Mouse (Mus musculus) liver, adult 2 months (tissue): ENCODE results near the gene Ppib. TPM values are rescaled to one million over a fixed set of nuclear protein-coding genes. Genes with fewer than 3 reads are reported as not detected.
A peak's percentile ranks its signal among the peaks of the same experiment; 100 is the strongest.

ENCODE experiments used
- DNase-seq: peaks from one replicate; pipeline ENCODE4 v3.0.0-alpha.2; 2011; ENCODE audit warnings: low read depth, low spot score; ENCODE audit errors: extremely low read depth
- H3K27ac ChIP-seq: fragments of 200-500 bp; replicated peaks from 2 replicates; pipeline ENCODE4 v1.5.1; 2012; ENCODE audit warnings: low read depth, mild to moderate bottlenecking, control low read depth, inconsistent platforms, low read length; ENCODE audit not compliant: insufficient read depth
- H3K27me3 ChIP-seq: fragments of 200-500 bp; 2 replicates; pipeline ENCODE4 v1.6.1; 2012; ENCODE audit warnings: mild to moderate bottlenecking, moderate library complexity, low read length, inconsistent platforms; ENCODE audit not compliant: control insufficient read depth, insufficient read depth
- H3K36me3 ChIP-seq: fragments of 200-500 bp; 2 replicates; pipeline ENCODE4 v1.6.1; 2012; ENCODE audit warnings: low read length, inconsistent platforms; ENCODE audit not compliant: control insufficient read depth, insufficient read depth
- H3K4me1 ChIP-seq: fragments of 200-500 bp; 2 replicates; pipeline ENCODE4 v1.6.1; 2011; ENCODE audit warnings: low read length; ENCODE audit not compliant: control insufficient read depth, insufficient read depth
- H3K4me3 ChIP-seq: fragments of 200-500 bp; 2 replicates; pipeline ENCODE4 v1.5.1; 2011; ENCODE audit warnings: low read depth, mild to moderate bottlenecking, control low read depth, low read length, moderate library complexity; ENCODE audit not compliant: insufficient read depth
- H3K79me2 ChIP-seq: fragments of 200-500 bp; 2 replicates; pipeline ENCODE4 v1.6.1; 2012; ENCODE audit warnings: inconsistent platforms, mild to moderate bottlenecking, low read length, moderate library complexity; ENCODE audit not compliant: control insufficient read depth, insufficient read depth
- H3K9ac ChIP-seq: fragments of 200-500 bp; 2 replicates; pipeline ENCODE4 v1.6.1; 2012; ENCODE audit warnings: low read depth, mild to moderate bottlenecking, control low read depth, inconsistent platforms, low read length
- CTCF ChIP-seq: fragments of 200-500 bp; IDR thresholded peaks from 2 replicates; pipeline ENCODE4 v1.5.1; 2011; ENCODE audit warnings: low read depth, low read length, control low read depth
- POLR2A ChIP-seq: fragments of 200-500 bp; IDR thresholded peaks from 2 replicates; pipeline ENCODE4 v1.6.1; 2011; ENCODE audit warnings: low read length, control low read depth; ENCODE audit not compliant: insufficient read depth; ENCODE audit errors: extremely low read depth
- WGBS: fragments of 180-500 bp; shearing (Covaris S2); methylation state at CpG from one replicate; pipeline ENCODE4 v1.1.7; 2018; 5-methylcytosine and 5-hydroxymethylcytosine counted together
- polyA plus RNA-seq: library from polyadenylated mRNA; depleted of rRNA; stranded (reverse); fragments of >200 nt; gene quantifications from 2 replicates; pipeline ENCODE4 v1.2.3, GENCODE M21; 2012
- total RNA-seq: library from RNA; depleted of rRNA; stranded (reverse); fragments of >200 nt; gene quantifications from 2 replicates; pipeline ENCODE4 v1.2.3, GENCODE M21; 2014

The Ppib gene
- total and polyA plus RNA-seq, 2 experiments, result 247 to 435 TPM

GRCm38 (mm10) chr9:66102668-66103067 lies 42.6 kb downstream of the Ppib start:
- no peak for DNase-seq
- WGBS, result 93% methylated on average over 6 of the region's 6 CpGs
- no peaks in the 10 kb centered on the region for H3K27me3 ChIP-seq
- H3K9ac ChIP-seq, result no peak overlapping the region
- no peak overlapping the region for H3K4me3 ChIP-seq
- TF ChIP-seq POLR2A (no peak), CTCF (no peak)
- H3K79me2 ChIP-seq, result no peaks in the 10 kb centered on the region
- no peaks in the 10 kb centered on the region for H3K4me1 ChIP-seq
- H3K27ac ChIP-seq, result no peak overlapping the region
- H3K36me3 ChIP-seq, result peaks cover 48% of the 10 kb centered on the region

- TF ChIP-seq CTCF, result no peak
- TF ChIP-seq POLR2A, result no peak
- no peak overlapping the region for H3K9ac ChIP-seq
- 92% methylated on average over 4 of the region's 4 CpGs for WGBS
- H3K27me3 ChIP-seq, result no peaks in the 10 kb centered on the region
- H3K4me3 ChIP-seq, result no peak overlapping the region
- H3K79me2 ChIP-seq, result no peaks in the 10 kb centered on the region
- no peak for DNase-seq
- no peak overlapping the region for H3K27ac ChIP-seq
- H3K36me3 ChIP-seq, result peaks cover 47% of the 10 kb centered on the region
- H3K4me1 ChIP-seq, result no peaks in the 10 kb centered on the region
Observed at GRCm38 (mm10) chr9:66104601-66105000, 44.6 kb downstream of the Ppib start.

- H3K79me2 ChIP-seq, result no peaks in the 10 kb centered on the region
- no peak overlapping the region for H3K9ac ChIP-seq
- H3K36me3 ChIP-seq, result peaks cover 47% of the 10 kb centered on the region
- no peak for DNase-seq
- TF ChIP-seq POLR2A (no peak), CTCF (no peak)
- 90% methylated on average over 8 of the region's 8 CpGs for WGBS
- H3K4me1 ChIP-seq, result peaks cover 4% of the 10 kb centered on the region; the same call in 1 of the 2 replicates
- H3K27me3 ChIP-seq, result no peaks in the 10 kb centered on the region
- no peak overlapping the region for H3K4me3 ChIP-seq
- H3K27ac ChIP-seq, result no peak overlapping the region
Observed at GRCm38 (mm10) chr9:66105168-66105567, 45.1 kb downstream of the Ppib start.

GRCm38 (mm10) chr9:66109574-66109973 lies 49.6 kb downstream of the Ppib start:
- H3K4me3 ChIP-seq, result no peak overlapping the region
- H3K27ac ChIP-seq, result no peak overlapping the region
- 97% methylated on average over 1 of the region's 1 CpGs for WGBS
- peaks cover 29% of the 10 kb centered on the region for H3K36me3 ChIP-seq
- no peak for TF ChIP-seq CTCF
- no peak for TF ChIP-seq POLR2A
- H3K27me3 ChIP-seq, result no peaks in the 10 kb centered on the region
- no peaks in the 10 kb centered on the region for H3K79me2 ChIP-seq
- H3K4me1 ChIP-seq, result peaks cover 6% of the 10 kb centered on the region
- no peak overlapping the region for H3K9ac ChIP-seq
- peak; percentile 32 for DNase-seq

- 36% methylated on average over 8 of the region's 8 CpGs for WGBS
- peaks cover 24% of the 10 kb centered on the region for H3K36me3 ChIP-seq
- no peak overlapping the region for H3K9ac ChIP-seq
- H3K27ac ChIP-seq, result no peak overlapping the region
- H3K79me2 ChIP-seq, result no peaks in the 10 kb centered on the region
- peak; percentile 22 for DNase-seq
- peaks cover 6% of the 10 kb centered on the region for H3K4me1 ChIP-seq
- no peak overlapping the region for H3K4me3 ChIP-seq
- TF ChIP-seq CTCF (no peak), POLR2A (no peak)
- no peaks in the 10 kb centered on the region for H3K27me3 ChIP-seq
Observed at GRCm38 (mm10) chr9:66110126-66110525, 50.1 kb downstream of the Ppib start.

GRCm38 (mm10) chr9:66110611-66111379 lies 50.8 kb downstream of the Ppib start:
- no peak for TF ChIP-seq CTCF
- peaks cover 6% of the 10 kb centered on the region for H3K4me1 ChIP-seq
- no peak for DNase-seq
- no peaks in the 10 kb centered on the region for H3K27me3 ChIP-seq
- H3K79me2 ChIP-seq, result no peaks in the 10 kb centered on the region
- H3K27ac ChIP-seq, result no peak overlapping the region
- WGBS, result 79% methylated on average over 8 of the region's 8 CpGs
- no peak overlapping the region for H3K4me3 ChIP-seq
- no peak overlapping the region for H3K9ac ChIP-seq
- H3K36me3 ChIP-seq, result peaks cover 22% of the 10 kb centered on the region
